Mouse (Mus musculus) heart, adult 9 months (tissue): ENCODE data around the gene Tas2r138.
A peak's percentile ranks its signal among the peaks of the same experiment; 100 is the strongest.
"Not testable (repeated sequence)": the region's sequence is repeated elsewhere in the genome, so short reads cannot be mapped to it uniquely, and the experiment has no call there.

Experiments used
- DNase-seq, 2 experiments: peaks; one replicate each; pipeline ENCODE4 v3.0.0; 2022; ENCODE audit warnings: low spot score in 2 of 2

Gene Tas2r138

GRCm38 (mm10) chr6:40613260-40613852 is at the start of gene Tas2r138:
Gene Tas2r138, minus strand, starts transcription at chr6:40613310.
- no peak for DNase-seq

GRCm38 (mm10) chr6:40660930-40661329 is 47.8 kb upstream of the Tas2r138 start:
- DNase-seq, result no peak

- DNase-seq, result no peak
These were observed 37.8 kb upstream of the Tas2r138 start for GRCm38 (mm10) chr6:40650953-40651352.

- DNase-seq, result no peak
These were observed 32.6 kb upstream of the Tas2r138 start for GRCm38 (mm10) chr6:40645701-40646100.

GRCm38 (mm10) chr6:40640710-40641538 is 27.8 kb upstream of the Tas2r138 start:
- DNase-seq, result no peak

- DNase-seq, result no peak
These were observed 24.6 kb upstream of the Tas2r138 start for GRCm38 (mm10) chr6:40637755-40638154.

GRCm38 (mm10) chr6:40635559-40635958 is 22.4 kb upstream of the Tas2r138 start:
- DNase-seq, result no peak

GRCm38 (mm10) chr6:40634640-40635071 is 21.5 kb upstream of the Tas2r138 start:
- DNase-seq, result no peak

- DNase-seq, result no peak
These were observed 15.4 kb upstream of the Tas2r138 start, which contains the start of gene Mgam for GRCm38 (mm10) chr6:40628406-40629000. Gene Mgam, plus strand, starts transcription at chr6:40628831.

- DNase-seq, result no peak
These were observed 13.0 kb upstream of the Tas2r138 start for GRCm38 (mm10) chr6:40626111-40626510.

- DNase-seq, result peak in 1 of 2 experiments; percentile 39
These were observed 4.9 kb upstream of the Tas2r138 start for GRCm38 (mm10) chr6:40617965-40618364.

- no peak for DNase-seq
These were observed 2.9 kb downstream of the Tas2r138 start for GRCm38 (mm10) chr6:40610244-40610643.

- peak in 1 of 2 experiments; percentile 6 for DNase-seq
These were observed 5.7 kb downstream of the Tas2r138 start for GRCm38 (mm10) chr6:40607431-40607830.

- DNase-seq, result not testable (repeated sequence)
These were observed 14.6 kb downstream of the Tas2r138 start for GRCm38 (mm10) chr6:40598546-40598945.

GRCm38 (mm10) chr6:40594804-40595550 is 18.1 kb downstream of the Tas2r138 start:
- DNase-seq, result no peak

GRCm38 (mm10) chr6:40588346-40588745 is 24.8 kb downstream of the Tas2r138 start:
- no peak for DNase-seq

GRCm38 (mm10) chr6:40585645-40586044 is 27.5 kb downstream of the Tas2r138 start, which contains the start of gene Clec5a:
Gene Clec5a, minus strand, starts transcription at chr6:40585821.
- DNase-seq, result peak; percentile 7

- no peak for DNase-seq
These were observed 28.8 kb downstream of the Tas2r138 start for GRCm38 (mm10) chr6:40584336-40584735.

- peak; percentile 16 to 30 for DNase-seq
These were observed 36.8 kb downstream of the Tas2r138 start for GRCm38 (mm10) chr6:40576305-40576704.

GRCm38 (mm10) chr6:40573618-40574017 is 39.5 kb downstream of the Tas2r138 start:
- DNase-seq, result peak in 1 of 2 experiments; percentile 27

- DNase-seq, result no peak
These were observed 43.9 kb downstream of the Tas2r138 start, which contains the start of gene Olfr460 for GRCm38 (mm10) chr6:40569187-40569586. Gene Olfr460, plus strand, starts transcription at chr6:40569487.
